Comparison of ENCODE assay signal across 8 mouse cellular contexts in the genomic region with DNA sequence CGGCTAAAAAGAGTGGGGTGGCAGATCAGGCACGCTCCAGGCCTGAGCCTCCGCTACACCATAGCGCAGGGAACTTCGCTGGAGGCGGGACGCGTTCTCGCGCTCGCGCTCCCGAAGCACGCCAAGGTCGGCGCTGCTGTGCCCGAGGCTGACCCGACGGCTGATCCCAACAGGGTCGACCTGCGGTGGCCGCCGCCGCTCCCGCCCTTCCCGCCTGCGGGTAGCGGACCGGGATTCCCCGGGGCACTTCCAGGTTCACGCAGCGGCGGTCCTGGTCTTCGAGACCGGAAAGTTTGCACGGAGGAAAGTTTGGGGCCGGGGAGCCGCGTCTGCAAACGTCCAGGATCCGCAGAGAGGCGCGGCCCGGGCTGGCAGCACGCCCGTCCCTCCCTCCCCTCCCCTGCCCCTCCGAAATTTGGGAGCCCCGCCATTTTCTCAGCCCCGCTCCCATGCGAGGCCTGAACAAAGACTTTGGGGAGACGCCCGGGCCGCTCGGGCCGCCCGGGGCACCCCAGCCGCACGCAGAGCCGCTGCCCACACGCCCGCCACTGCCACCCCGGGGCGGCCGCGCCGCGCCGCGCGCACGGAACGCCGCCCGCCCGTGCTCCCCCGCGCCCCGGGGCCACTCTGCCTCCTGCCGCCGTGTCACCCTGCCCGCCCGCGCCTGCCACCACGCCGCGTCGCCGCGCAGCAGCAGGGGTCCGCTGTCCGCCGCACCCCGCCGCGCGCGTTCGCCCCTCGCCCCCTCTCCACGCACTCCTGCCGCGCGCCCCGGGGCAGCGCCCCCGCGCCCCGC. TPM values are rescaled to one million over a fixed set of nuclear protein-coding genes. Genes with fewer than 3 reads are reported as not detected.
DNase-seq lines count a peak whose midpoint lies in the region; ATAC-seq and TF ChIP-seq lines count a peak whose summit lies in the region.

No protein-coding gene starts in this region.

- peak overlapping the region; percentile 83 for H3K9ac ChIP-seq in intestine, embryonic 15.5 days
- H3K9ac ChIP-seq in neural tube, embryonic 15.5 days (replicated peaks), result peak overlapping the region; percentile 75

- H3K4me3 ChIP-seq in brown adipose tissue, adult 24 weeks (ENCODE audit: insufficient read depth, low read depth, low read length), result peak overlapping the region; percentile 80
- H3K4me3 ChIP-seq in gastrocnemius, adult 2 months, result peak overlapping the region; percentile 91
- H3K4me3 ChIP-seq in intestine, embryonic 15.5 days (replicated peaks), result peak overlapping the region; percentile 70
- H3K4me3 ChIP-seq in neural tube, embryonic 15.5 days (replicated peaks), result peak overlapping the region; percentile 58

- H3K27ac ChIP-seq in brown adipose tissue, adult 24 weeks (replicated peaks; ENCODE audit: low read depth, low read length), result peak overlapping the region; percentile 54
- H3K27ac ChIP-seq in gastrocnemius, adult 2 months, result peak overlapping the region; percentile 96
- H3K27ac ChIP-seq in intestine, embryonic 15.5 days, result peak overlapping the region; percentile 68
- peak overlapping the region; percentile 83 for H3K27ac ChIP-seq in neural tube, embryonic 15.5 days (replicated peaks)

- peak overlapping the region; percentile 93 for H3K4me2 ChIP-seq in intestine, embryonic 15.5 days (replicated peaks)
- H3K4me2 ChIP-seq in neural tube, embryonic 15.5 days, result peak overlapping the region; percentile 98

- DNase-seq in urinary bladder, adult 2 months (ENCODE audit: low spot score), result peak; percentile 69
- no peak for DNase-seq in urinary bladder, postnatal 10 days (ENCODE audit: low spot score)
- peak; percentile 86 for DNase-seq in gastrocnemius, adult 2 months
- peak; percentile 56 to 57 for DNase-seq in lung, adult 18-20 months
- no peak for DNase-seq in natural killer cell, adult 2 months (ENCODE audit: low spot score in 2 of 2)

- ATAC-seq in intestine, embryonic 15.5 days, result peak; percentile 26; the same call in 1 of the 2 replicates
- no peak for ATAC-seq in neural tube, embryonic 15.5 days (ENCODE audit: low FRiP score)

- WGBS in intestine, embryonic 15.5 days, result 1% methylated on average over 72 of the region's 108 CpGs
- under 1% methylated on average over 81 of the region's 108 CpGs for WGBS in neural tube, embryonic 15.5 days

- peaks cover 3% of the 10 kb centered on the region; the same call in 1 of the 2 replicates for H3K36me3 ChIP-seq in intestine, embryonic 15.5 days
- no peaks in the 10 kb centered on the region for H3K36me3 ChIP-seq in neural tube, embryonic 15.5 days

- TF ChIP-seq CTCF in gastrocnemius, adult 2 months (IDR thresholded peaks at IDR 0.05), result peak; percentile 7; the same call in 1 of the 2 replicates

- H3K9me3 ChIP-seq in intestine, embryonic 15.5 days, result no peaks in the 10 kb centered on the region
- no peaks in the 10 kb centered on the region for H3K9me3 ChIP-seq in neural tube, embryonic 15.5 days (replicated peaks)

- H3K4me1 ChIP-seq in brown adipose tissue, adult 24 weeks (ENCODE audit: control insufficient read depth, insufficient read depth, insufficient read length, low read length), result peaks cover 22% of the 10 kb centered on the region
- H3K4me1 ChIP-seq in intestine, embryonic 15.5 days (replicated peaks), result peaks cover 28% of the 10 kb centered on the region
- peaks cover 48% of the 10 kb centered on the region for H3K4me1 ChIP-seq in neural tube, embryonic 15.5 days

- peaks cover 73% of the 10 kb centered on the region for H3K27me3 ChIP-seq in intestine, embryonic 15.5 days (replicated peaks)
- peaks cover 79% of the 10 kb centered on the region for H3K27me3 ChIP-seq in neural tube, embryonic 15.5 days (replicated peaks)

- intact Hi-C loops in gastrocnemius, adult 2 months (cut with DNase I), result loop anchor here (2.0 to 5.0 kb wide), 3 partner anchors 25 to 63 kb away; no protein-coding TSS in a partner anchor

RNA-seq across cellular contexts. Expression of gene Nfix, which starts 0.8 kb away (rescaled TPM):
- 21.7 and 77.0 TPM in 2 replicates for polyA plus RNA-seq in urinary bladder, adult 2 months (2012; rRNA removed)
- 74.6 and 78.4 TPM in 2 replicates for polyA plus RNA-seq in brown adipose tissue, adult 24 weeks (2012; ENCODE audit: insufficient read depth, insufficient read length, missing spikeins)
- total RNA-seq in gastrocnemius, adult 2 months (2021), result 100 to 1,000 TPM; 465 to 558 TPM
- polyA plus RNA-seq in intestine, embryonic 15.5 days (2015; fragmentation: Nextera tagmentation; extraction: Ambion mirVana), result 14.2 and 14.8 TPM in 2 replicates
- polyA plus RNA-seq in neural tube, embryonic 15.5 days (2015; fragmentation: Nextera tagmentation; extraction: Ambion mirVana), result 60.3 and 70.5 TPM in 2 replicates

RNA-seq across cellular contexts. Expression of gene Dand5, which starts 23.3 kb away (rescaled TPM):
- polyA plus RNA-seq in urinary bladder, adult 2 months (2012; rRNA removed), result 4.7 and 4.8 TPM in 2 replicates
- polyA plus RNA-seq in brown adipose tissue, adult 24 weeks (2012; ENCODE audit: insufficient read depth, insufficient read length, missing spikeins), result 7.2 and 9.4 TPM in 2 replicates
- 10 to 100 TPM; 10.2 to 14.3 TPM for total RNA-seq in gastrocnemius, adult 2 months (2021)
- 4.5 and 5.3 TPM in 2 replicates for polyA plus RNA-seq in intestine, embryonic 15.5 days (2015; fragmentation: Nextera tagmentation; extraction: Ambion mirVana)
- polyA plus RNA-seq in neural tube, embryonic 15.5 days (2015; fragmentation: Nextera tagmentation; extraction: Ambion mirVana), result 15.7 and 17.2 TPM in 2 replicates

RNA-seq across cellular contexts. Expression of gene Gadd45gip1, which starts 32.0 kb away (rescaled TPM):
- polyA plus RNA-seq in urinary bladder, adult 2 months (2012; rRNA removed), result 22.0 and 22.2 TPM in 2 replicates
- polyA plus RNA-seq in brown adipose tissue, adult 24 weeks (2012; ENCODE audit: insufficient read depth, insufficient read length, missing spikeins), result 32.2 and 37.2 TPM in 2 replicates
- 10 to 100 TPM; 16.2 to 30.4 TPM for total RNA-seq in gastrocnemius, adult 2 months (2021)
- polyA plus RNA-seq in intestine, embryonic 15.5 days (2015; fragmentation: Nextera tagmentation; extraction: Ambion mirVana), result 61.7 and 62.6 TPM in 2 replicates
- 44.3 and 45.1 TPM in 2 replicates for polyA plus RNA-seq in neural tube, embryonic 15.5 days (2015; fragmentation: Nextera tagmentation; extraction: Ambion mirVana)

RNA-seq across cellular contexts. Expression of gene Rad23a, which starts 41.1 kb away (rescaled TPM):
- 63.3 and 69.9 TPM in 2 replicates for polyA plus RNA-seq in urinary bladder, adult 2 months (2012; rRNA removed)
- 73.3 and 79.3 TPM in 2 replicates for polyA plus RNA-seq in brown adipose tissue, adult 24 weeks (2012; ENCODE audit: insufficient read depth, insufficient read length, missing spikeins)
- 100 to 1,000 TPM; 159 to 172 TPM for total RNA-seq in gastrocnemius, adult 2 months (2021)
- 102 and 106 TPM in 2 replicates for polyA plus RNA-seq in intestine, embryonic 15.5 days (2015; fragmentation: Nextera tagmentation; extraction: Ambion mirVana)
- polyA plus RNA-seq in neural tube, embryonic 15.5 days (2015; fragmentation: Nextera tagmentation; extraction: Ambion mirVana), result 71.3 and 98.0 TPM in 2 replicates

RNA-seq across cellular contexts. Expression of gene Calr, which starts 47.4 kb away (rescaled TPM):
- 362 and 430 TPM in 2 replicates for polyA plus RNA-seq in urinary bladder, adult 2 months (2012; rRNA removed)
- polyA plus RNA-seq in brown adipose tissue, adult 24 weeks (2012; ENCODE audit: insufficient read depth, insufficient read length, missing spikeins), result 211 and 306 TPM in 2 replicates
- total RNA-seq in gastrocnemius, adult 2 months (2021), result 100 to 1,000 TPM; 149 to 205 TPM
- 1,038 and 1,157 TPM in 2 replicates for polyA plus RNA-seq in intestine, embryonic 15.5 days (2015; fragmentation: Nextera tagmentation; extraction: Ambion mirVana)
- 730 and 802 TPM in 2 replicates for polyA plus RNA-seq in neural tube, embryonic 15.5 days (2015; fragmentation: Nextera tagmentation; extraction: Ambion mirVana)

Comparison
In these comparisons a context has a peak if more than half of its experiments do, and no peak if none do; other contexts are left out.
1. DNase-seq: peak in urinary bladder, adult 2 months (single experiment), gastrocnemius, adult 2 months (single experiment) and lung, adult 18-20 months (2 of 2); none in urinary bladder, postnatal 10 days (single experiment) and natural killer cell, adult 2 months (0 of 2).
2. Peak in every context shown above with its lines, with median percentiles within 50 percentile points of each other: H3K27ac ChIP-seq and H3K4me3 ChIP-seq.